Mouse (Mus musculus) midbrain, embryonic 16.5 days (tissue): ENCODE measurements around the gene Cep41. TPM values are rescaled to one million over a fixed set of nuclear protein-coding genes. Genes with fewer than 3 reads are reported as not detected.

Experiments used
- ATAC-seq: fragments of 200-750 bp; cut with Nextera tagmentation; 2 replicates; pipeline ENCODE4 v1.8.0; 2017; ENCODE audit warnings: moderate TSS enrichment
- H3K27ac ChIP-seq: fragments of 300-500 bp; sonication (generic); 2 replicates; pipeline ENCODE4 v1.5.1; 2014; ENCODE audit warnings: mild to moderate bottlenecking, low read length, mixed read lengths
- H3K27me3 ChIP-seq: fragments of 300-500 bp; sonication (generic); 2 replicates; pipeline ENCODE4 v1.6.1; 2014; ENCODE audit warnings: low read depth, low read length, mixed read lengths; ENCODE audit not compliant: control insufficient read depth, insufficient read depth
- H3K36me3 ChIP-seq: fragments of 300-500 bp; sonication (generic); 2 replicates; pipeline ENCODE4 v1.6.1; 2014; ENCODE audit warnings: mild to moderate bottlenecking, low read length, moderate library complexity, mixed read lengths; ENCODE audit not compliant: control insufficient read depth, insufficient read depth
- H3K4me1 ChIP-seq: fragments of 300-500 bp; sonication (generic); 2 replicates; pipeline ENCODE4 v1.6.1; 2014; ENCODE audit warnings: mild to moderate bottlenecking, low read length, mixed read lengths; ENCODE audit not compliant: control insufficient read depth, insufficient read depth
- H3K4me2 ChIP-seq: fragments of 300-500 bp; sonication (generic); 2 replicates; pipeline ENCODE4 v1.6.1; 2014; ENCODE audit warnings: mild to moderate bottlenecking, low read length, mixed read lengths
- H3K4me3 ChIP-seq: fragments of 300-500 bp; sonication (generic); 2 replicates; pipeline ENCODE4 v1.5.1; 2014; ENCODE audit warnings: low read depth, mild to moderate bottlenecking, low read length, moderate library complexity, mixed read lengths
- H3K9ac ChIP-seq: fragments of 300-500 bp; sonication (generic); 2 replicates; pipeline ENCODE4 v1.6.1; 2014; ENCODE audit warnings: low read depth, low read length, mixed read lengths
- H3K9me3 ChIP-seq: fragments of 300-500 bp; sonication (generic); replicated peaks from 2 replicates; pipeline ENCODE4 v1.6.1; 2014; ENCODE audit warnings: mild to moderate bottlenecking, low read length, mixed read lengths; ENCODE audit not compliant: control insufficient read depth, poor library complexity, severe bottlenecking
- WGBS: fragments of 180-500 bp; shearing (Covaris S2); extraction: QIAGEN DNeasy Blood & Tissue Kit; methylation state at CpG from one replicate; pipeline ENCODE4 v1.1.7; 2014; 5-methylcytosine and 5-hydroxymethylcytosine counted together
- polyA plus RNA-seq: library from polyadenylated mRNA; unstranded; fragments of >200 nt; fragmentation: Nextera tagmentation; extraction: Ambion mirVana; gene quantifications from 2 replicates; pipeline ENCODE4 v1.2.1, GENCODE M21; 2015

Cep41 gene
- polyA plus RNA-seq, 1 experiment from 2014 or later = 13.2 TPM

DNA sequence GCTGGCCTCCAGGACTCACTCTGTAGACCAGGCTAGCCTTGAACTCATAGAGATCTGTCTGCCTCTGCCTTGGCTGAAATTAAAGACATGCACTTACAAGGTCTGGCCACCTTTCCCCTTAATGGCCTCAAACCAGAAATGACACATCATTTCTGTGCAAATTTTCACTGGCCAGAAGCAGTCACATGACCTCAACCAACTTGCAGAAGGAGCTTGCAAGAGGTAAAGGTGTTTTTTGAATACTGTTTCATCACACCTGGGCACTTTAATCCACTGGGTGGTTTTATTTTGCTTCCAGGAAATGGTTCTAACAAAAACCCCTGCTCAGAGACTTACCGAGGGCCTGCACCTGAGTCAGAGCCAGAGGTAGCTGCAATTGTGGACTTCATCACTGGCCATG lies 63.6 kb downstream of the Cep41 start:
- Histone ChIP-seq H3K36me3 (no peaks in the 10 kb centered on the region), H3K9me3 (no peaks in the 10 kb centered on the region), H3K4me1 (0 out of 2 replicates have a peak, but pooled peaks cover 2% of the 10 kb centered on the region), H3K9ac (no peak overlapping the region), H3K27ac (no peak overlapping the region), H3K4me3 (no peak overlapping the region), H3K27me3 (no peaks in the 10 kb centered on the region), H3K4me2 (no peak overlapping the region)
- 100% methylated on average over 1 of the region's 1 CpGs for WGBS
- no peak for ATAC-seq

DNA sequence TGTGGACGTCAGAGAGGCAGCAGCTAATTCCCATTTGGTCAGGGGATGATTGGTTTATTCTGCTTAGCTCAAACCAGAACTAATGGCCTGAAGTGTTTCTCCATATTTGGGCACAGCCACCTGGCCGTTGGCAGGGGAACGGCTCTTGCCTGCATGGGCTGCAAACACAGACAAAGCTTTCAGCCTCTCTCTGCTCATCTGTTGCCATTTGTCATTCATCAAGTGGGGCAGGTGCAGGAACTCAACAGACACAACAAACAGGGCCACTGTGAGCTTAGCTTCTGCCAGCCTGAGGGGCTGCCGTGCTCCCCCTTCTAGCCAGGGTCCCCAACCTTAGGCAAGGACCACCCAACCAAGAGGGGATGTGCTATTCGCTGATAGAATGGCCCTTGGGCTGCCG lies 65.4 kb downstream of the Cep41 start:
- H3K4me1 ChIP-seq = 0 out of 2 replicates have a peak, but pooled peaks cover 2% of the 10 kb centered on the region
- no peak overlapping the region for H3K9ac ChIP-seq
- 34% methylated on average over 6 of the region's 6 CpGs for WGBS
- ATAC-seq = peak; percentile 69
- no peak overlapping the region for H3K4me2 ChIP-seq
- H3K4me3 ChIP-seq = no peak overlapping the region
- H3K9me3 ChIP-seq = no peaks in the 10 kb centered on the region
- H3K27me3 ChIP-seq = no peaks in the 10 kb centered on the region
- H3K27ac ChIP-seq = peak overlapping the region; percentile 59
- H3K36me3 ChIP-seq = no peaks in the 10 kb centered on the region

DNA sequence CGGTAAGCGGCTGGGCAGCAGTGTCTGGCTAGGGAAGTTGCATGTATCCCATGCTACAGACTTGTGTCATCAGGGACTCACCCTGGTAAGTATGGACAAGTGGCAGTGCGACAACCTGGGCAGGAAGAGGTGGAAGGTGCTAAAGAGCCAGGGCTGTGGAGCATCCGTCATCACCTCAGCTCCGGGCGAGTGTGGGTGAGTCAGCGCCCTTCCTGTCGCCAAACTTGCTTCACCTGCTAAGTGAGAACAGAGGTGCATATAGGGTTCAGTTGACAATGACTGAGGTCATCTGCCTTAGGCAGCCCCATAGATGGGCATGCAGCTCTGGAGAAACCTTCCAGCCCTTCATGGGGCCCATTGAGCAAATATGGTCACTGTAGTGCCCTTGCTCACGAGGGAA lies 68.8 kb downstream of the Cep41 start:
- ATAC-seq = no peak
- 93% methylated on average over 9 of the region's 9 CpGs for WGBS
- H3K4me3 ChIP-seq = no peak overlapping the region

GRCm38 (mm10) chr6:30621986-30622389 lies 71.6 kb downstream of the Cep41 start:
- Histone ChIP-seq H3K36me3 (no peaks in the 10 kb centered on the region), H3K27ac (no peak overlapping the region), H3K9me3 (no peaks in the 10 kb centered on the region), H3K4me2 (no peak overlapping the region), H3K4me1 (peaks cover 20% of the 10 kb centered on the region), H3K9ac (no peak overlapping the region), H3K27me3 (no peaks in the 10 kb centered on the region), H3K4me3 (no peak overlapping the region)
- WGBS = 82% methylated on average over 4 of the region's 4 CpGs
- ATAC-seq = no peak

More for the DNA sequence above, 68.8 kb downstream of the Cep41 start:
- no peak overlapping the region for H3K27ac ChIP-seq
- H3K4me2 ChIP-seq = no peak overlapping the region
- no peaks in the 10 kb centered on the region for H3K27me3 ChIP-seq
- no peaks in the 10 kb centered on the region for H3K9me3 ChIP-seq
- H3K9ac ChIP-seq = no peak overlapping the region
- no peaks in the 10 kb centered on the region for H3K36me3 ChIP-seq
- H3K4me1 ChIP-seq = 0 out of 2 replicates have a peak, but pooled peaks cover 2% of the 10 kb centered on the region

DNA sequence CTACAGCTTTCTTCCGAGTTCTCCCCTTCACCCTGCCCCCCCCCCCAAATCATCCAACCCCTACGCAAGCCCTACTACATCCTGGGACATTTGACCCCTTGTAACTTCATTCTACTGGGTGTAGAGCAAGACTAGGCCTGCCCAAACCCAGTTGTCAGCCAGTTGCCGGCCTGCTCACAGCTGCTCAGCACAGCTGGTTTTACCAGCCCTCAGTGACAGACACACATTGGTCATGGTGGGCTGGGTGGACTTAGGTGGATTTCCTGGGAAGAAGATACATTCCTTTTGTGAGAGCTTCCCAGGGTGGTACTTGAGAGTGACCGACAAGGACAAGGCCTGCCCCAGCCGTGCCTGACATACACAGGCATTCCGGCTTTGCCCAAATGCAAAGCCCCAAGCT lies 72.6 kb downstream of the Cep41 start:
- no peak overlapping the region for H3K4me3 ChIP-seq
- H3K27ac ChIP-seq = no peak overlapping the region
- no peak overlapping the region for H3K9ac ChIP-seq
- peaks cover 30% of the 10 kb centered on the region for H3K4me1 ChIP-seq
- no peaks in the 10 kb centered on the region for H3K27me3 ChIP-seq
- no peaks in the 10 kb centered on the region for H3K9me3 ChIP-seq
- H3K36me3 ChIP-seq = no peaks in the 10 kb centered on the region
- WGBS = 94% methylated on average over 6 of the region's 6 CpGs
- no peak overlapping the region for H3K4me2 ChIP-seq
- no peak for ATAC-seq

DNA sequence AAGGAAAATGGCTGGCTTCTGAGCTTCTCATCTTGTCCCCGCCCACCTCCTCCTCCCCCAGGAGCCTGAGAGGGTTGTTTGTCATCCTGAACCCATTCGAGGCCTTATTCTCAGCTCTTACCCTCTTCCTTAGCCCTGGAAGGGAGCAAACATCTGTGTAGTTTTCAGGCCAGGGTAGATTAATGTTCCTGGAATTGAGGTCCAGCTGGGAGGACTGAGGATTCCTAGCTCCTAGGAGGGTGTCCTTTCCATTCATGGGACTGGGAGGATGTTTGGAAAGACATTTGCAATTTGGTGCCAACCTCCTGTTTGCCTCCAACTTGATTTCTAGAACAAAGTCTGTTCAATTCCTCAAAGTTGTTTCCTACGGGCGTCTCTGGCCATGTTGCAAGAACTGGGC lies 73.0 kb downstream of the Cep41 start:
- H3K4me3 ChIP-seq = no peak overlapping the region
- H3K9ac ChIP-seq = no peak overlapping the region
- H3K4me2 ChIP-seq = no peak overlapping the region
- H3K27ac ChIP-seq = no peak overlapping the region
- peaks cover 32% of the 10 kb centered on the region for H3K4me1 ChIP-seq
- H3K27me3 ChIP-seq = no peaks in the 10 kb centered on the region
- H3K9me3 ChIP-seq = no peaks in the 10 kb centered on the region
- no peak for ATAC-seq
- WGBS = 89% methylated on average over 4 of the region's 4 CpGs
- H3K36me3 ChIP-seq = no peaks in the 10 kb centered on the region

DNA sequence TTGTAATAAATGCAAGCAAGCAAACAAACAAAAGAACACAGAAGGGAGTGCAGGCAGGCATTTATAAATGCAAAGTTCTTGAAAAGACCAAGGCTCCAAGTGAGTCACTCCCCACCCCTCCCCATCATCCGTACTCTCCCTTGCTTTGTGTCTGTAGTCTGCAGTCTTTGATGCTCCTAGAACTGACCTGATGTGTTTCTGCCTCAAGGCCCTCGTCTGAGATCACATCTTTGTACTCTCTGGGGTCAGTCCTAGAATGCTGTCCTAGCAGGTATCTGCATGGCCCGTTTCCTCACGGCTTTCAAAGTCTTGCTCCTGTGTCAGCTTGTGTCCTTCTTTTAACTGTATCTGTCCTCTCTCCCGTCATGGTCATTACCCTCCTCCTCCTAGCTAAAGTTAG lies 73.9 kb downstream of the Cep41 start:
- H3K27ac ChIP-seq = no peak overlapping the region
- 46% methylated on average over 5 of the region's 5 CpGs for WGBS

DNA sequence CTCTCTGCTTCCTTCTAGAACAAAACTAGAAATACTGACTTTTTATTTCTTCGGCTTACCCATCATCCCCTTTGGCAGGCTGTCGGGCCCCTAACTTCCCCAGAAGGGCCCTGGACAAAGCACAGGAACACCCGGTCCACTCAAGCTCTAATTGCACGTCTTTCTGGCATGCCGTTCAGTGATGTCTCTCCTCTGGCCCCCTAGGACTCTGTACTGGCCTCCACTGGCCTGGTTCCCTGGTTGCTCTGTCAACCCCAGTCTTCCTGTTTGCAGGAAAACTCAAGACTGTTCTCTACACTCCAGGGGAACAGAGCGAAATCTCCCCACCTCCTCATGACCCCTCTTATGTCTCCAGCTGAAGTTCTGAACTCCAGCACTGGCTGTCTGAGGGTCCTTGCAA lies 74.8 kb downstream of the Cep41 start:
- no peak; the same call in 1 of the 2 replicates for ATAC-seq
- WGBS = 22% methylated on average over 6 of the region's 6 CpGs
- peak overlapping the region; percentile 63; the same call in 1 of the 2 replicates for H3K4me2 ChIP-seq
- no peaks in the 10 kb centered on the region for H3K36me3 ChIP-seq
- no peaks in the 10 kb centered on the region for H3K27me3 ChIP-seq
- H3K27ac ChIP-seq = peak overlapping the region; percentile 39
- H3K9me3 ChIP-seq = no peaks in the 10 kb centered on the region
- H3K4me1 ChIP-seq = peaks cover 32% of the 10 kb centered on the region
- H3K9ac ChIP-seq = no peak overlapping the region
- H3K4me3 ChIP-seq = no peak overlapping the region

More for the DNA sequence above, 73.9 kb downstream of the Cep41 start:
- Histone ChIP-seq H3K4me3 (no peak overlapping the region), H3K9me3 (no peaks in the 10 kb centered on the region), H3K4me2 (no peak overlapping the region), H3K4me1 (peaks cover 32% of the 10 kb centered on the region), H3K36me3 (no peaks in the 10 kb centered on the region), H3K27me3 (no peaks in the 10 kb centered on the region), H3K9ac (no peak overlapping the region)
- no peak for ATAC-seq

- peak; percentile 93 for ATAC-seq
- Histone ChIP-seq H3K4me3 (peak overlapping the region; percentile 19), H3K27ac (peak overlapping the region; percentile 87), H3K9me3 (no peaks in the 10 kb centered on the region), H3K36me3 (no peaks in the 10 kb centered on the region), H3K4me1 (peaks cover 32% of the 10 kb centered on the region), H3K4me2 (peak overlapping the region; percentile 63), H3K27me3 (no peaks in the 10 kb centered on the region), H3K9ac (peak overlapping the region; percentile 49)
- 2% methylated on average over 18 of the region's 18 CpGs for WGBS
Measured at GRCm38 (mm10) chr6:30617959-30618590, 75.5 kb downstream of the Cep41 start.
